In genomic region chr7:127213485-127213884, GRCm38 (mm10) we compare ENCODE assay signal across 10 mouse cellular contexts. TPM values are rescaled to one million over a fixed set of nuclear protein-coding genes. Genes with fewer than 3 reads are reported as not detected.
DNase-seq lines count a peak whose midpoint lies in the region; ATAC-seq and TF ChIP-seq lines count a peak whose summit lies in the region.
"Had no signal": no experiment of that assay in that cellular context is flagged by ENCODE, and none has a peak within 500 bp of the region (broad histone marks: within the 10 kb centered on the region; RNA-seq: fewer than 3 reads in every experiment).

No protein-coding gene starts in this region.

- no peaks in the 10 kb centered on the region for H3K36me3 ChIP-seq in intestine, postnatal 0 days (ENCODE audit: control insufficient read depth, insufficient read depth)
- H3K36me3 ChIP-seq in intestine, embryonic 16.5 days (ENCODE audit: control insufficient read depth, insufficient read depth, low read length), result no peaks in the 10 kb centered on the region
- H3K36me3 ChIP-seq in ES-Bruce4 (ENCODE audit: control insufficient read depth, insufficient read depth, low read length, poor library complexity, severe bottlenecking), result peaks cover 4% of the 10 kb centered on the region; the same call in 1 of the 2 replicates
- H3K36me3 ChIP-seq in lung, postnatal 0 days (ENCODE audit: insufficient read depth, low read length), result no peaks in the 10 kb centered on the region
- H3K36me3 ChIP-seq: embryonic facial prominence, embryonic 12.5 days; neural tube, embryonic 12.5 days had no signal

- 53% methylated on average over 7 of the region's 7 CpGs for whole genome bisulfite sequencing in intestine, postnatal 0 days
- WGBS in intestine, embryonic 16.5 days, result 38% methylated on average over 7 of the region's 7 CpGs
- 35% methylated on average over 7 of the region's 7 CpGs for WGBS in lung, postnatal 0 days

- no peak for TF ChIP-seq EP300 in ES-Bruce4 (IDR thresholded peaks at IDR 0.05; ENCODE audit: insufficient read depth, low read depth, low read length)
- TF ChIP-seq EP300 in lung, postnatal 0 days (IDR thresholded peaks at IDR 0.05), result no peak

- ATAC-seq in intestine, postnatal 0 days, result no peak
- no peak for ATAC-seq in intestine, embryonic 16.5 days
- no peak for ATAC-seq in lung, postnatal 0 days

- DNase-seq in lung, postnatal 0 days (ENCODE audit: low spot score), result peak; percentile 72
- DNase-seq in right cerebral cortex, adult 2 months (ENCODE audit: low spot score in 2 of 2), result no peak
- no peak for DNase-seq in layer of hippocampus, adult 9-11 months
- DNase-seq in adipocyte (ENCODE audit: low spot score), result no peak

- H3K4me1 ChIP-seq in intestine, postnatal 0 days (replicated peaks; ENCODE audit: control insufficient read depth, insufficient read depth, low read length), result 0 out of 2 replicates have a peak, but pooled peaks cover 3% of the 10 kb centered on the region
- peaks cover 7% of the 10 kb centered on the region; the same call in 1 of the 2 replicates for H3K4me1 ChIP-seq in intestine, embryonic 16.5 days (ENCODE audit: control insufficient read depth, insufficient read depth, low read length)
- H3K4me1 ChIP-seq in ES-Bruce4 (ENCODE audit: control insufficient read depth, insufficient read depth, low read length), result peaks cover 1% of the 10 kb centered on the region
- peaks cover 8% of the 10 kb centered on the region for H3K4me1 ChIP-seq in bone marrow macrophage, adult 2 months (ENCODE audit: control insufficient read depth, insufficient read depth, low read length)
- peaks cover 4% of the 10 kb centered on the region; the same call in 1 of the 2 replicates for H3K4me1 ChIP-seq in lung, postnatal 0 days (ENCODE audit: insufficient read depth, low read depth, low read length)

- H3K4me3 ChIP-seq in intestine, postnatal 0 days (ENCODE audit: low read depth, low read length), result no peak overlapping the region
- H3K4me3 ChIP-seq in intestine, embryonic 16.5 days (ENCODE audit: low read length), result no peak overlapping the region
- peak overlapping the region; percentile 61 for H3K4me3 ChIP-seq in ES-Bruce4 (ENCODE audit: low read depth, low read length)
- H3K4me3 ChIP-seq in bone marrow macrophage, adult 2 months (ENCODE audit: insufficient read depth, low read length), result no peak overlapping the region
- H3K4me3 ChIP-seq in lung, postnatal 0 days (ENCODE audit: low read depth, low read length), result no peak overlapping the region
- H3K4me3 ChIP-seq: neural tube, embryonic 12.5 days had no signal

- no peaks in the 10 kb centered on the region for H3K9me3 ChIP-seq in intestine, postnatal 0 days (ENCODE audit: control insufficient read depth)
- no peaks in the 10 kb centered on the region for H3K9me3 ChIP-seq in intestine, embryonic 16.5 days (ENCODE audit: control insufficient read depth, low read length)
- no peaks in the 10 kb centered on the region for H3K9me3 ChIP-seq in ES-Bruce4 (replicated peaks; ENCODE audit: control insufficient read depth, insufficient read depth, low read length, poor library complexity, severe bottlenecking)
- H3K9me3 ChIP-seq in lung, postnatal 0 days (ENCODE audit: low read length), result no peaks in the 10 kb centered on the region
- H3K9me3 ChIP-seq: embryonic facial prominence, embryonic 12.5 days; neural tube, embryonic 12.5 days had no signal

- no peak overlapping the region for H3K4me2 ChIP-seq in intestine, postnatal 0 days (replicated peaks; ENCODE audit: low read depth)
- no peak overlapping the region for H3K4me2 ChIP-seq in intestine, embryonic 16.5 days (ENCODE audit: low read depth, low read length)
- no peak overlapping the region for H3K4me2 ChIP-seq in lung, postnatal 0 days (replicated peaks; ENCODE audit: low read depth, low read length)

- H3K27ac ChIP-seq in intestine, postnatal 0 days (ENCODE audit: low read depth, low read length), result no peak overlapping the region
- H3K27ac ChIP-seq in intestine, embryonic 16.5 days (ENCODE audit: low read length), result no peak overlapping the region
- H3K27ac ChIP-seq in ES-Bruce4 (ENCODE audit: insufficient read depth, low read length), result peak overlapping the region; percentile 98
- no peak overlapping the region for H3K27ac ChIP-seq in bone marrow macrophage, adult 2 months (ENCODE audit: insufficient read depth, low read depth, low read length)
- no peak overlapping the region for H3K27ac ChIP-seq in lung, postnatal 0 days (ENCODE audit: low read length)
- H3K27ac ChIP-seq: embryonic facial prominence, embryonic 12.5 days; neural tube, embryonic 12.5 days had no signal

- H3K27me3 ChIP-seq in intestine, postnatal 0 days (replicated peaks; ENCODE audit: control insufficient read depth, insufficient read depth, low read length), result no peaks in the 10 kb centered on the region
- H3K27me3 ChIP-seq in intestine, embryonic 16.5 days (replicated peaks; ENCODE audit: control insufficient read depth, insufficient read depth, low read length), result no peaks in the 10 kb centered on the region
- no peaks in the 10 kb centered on the region for H3K27me3 ChIP-seq in ES-Bruce4 (ENCODE audit: control insufficient read depth, insufficient read depth, low read length, poor library complexity, severe bottlenecking)
- no peaks in the 10 kb centered on the region for H3K27me3 ChIP-seq in lung, postnatal 0 days (replicated peaks; ENCODE audit: insufficient read depth, low read length)

- peak; percentile 82 for TF ChIP-seq CTCF in intestine, postnatal 0 days (IDR thresholded peaks at IDR 0.05; ENCODE audit: low read depth)
- TF ChIP-seq CTCF in ES-Bruce4 (IDR thresholded peaks at IDR 0.05; ENCODE audit: low read depth, low read length), result peak; percentile 60
- TF ChIP-seq CTCF in bone marrow macrophage, adult 2 months (IDR thresholded peaks at IDR 0.05; ENCODE audit: low read depth, low read length), result peak; percentile 69
- TF ChIP-seq CTCF in lung, postnatal 0 days (IDR thresholded peaks at IDR 0.05), result peak; percentile 74

- no peak for TF ChIP-seq POLR2A in ES-Bruce4 (IDR thresholded peaks at IDR 0.05; ENCODE audit: insufficient read depth, low read length)
- no peak for TF ChIP-seq POLR2A in bone marrow macrophage, adult 2 months (IDR thresholded peaks at IDR 0.05; ENCODE audit: borderline replicate concordance, low read depth, low read length)

- no peak overlapping the region for H3K9ac ChIP-seq in intestine, postnatal 0 days (ENCODE audit: low read depth, low read length)
- no peak overlapping the region for H3K9ac ChIP-seq in intestine, embryonic 16.5 days (ENCODE audit: low read depth, low read length)
- H3K9ac ChIP-seq in ES-Bruce4 (ENCODE audit: low read depth, poor library complexity, severe bottlenecking), result peak overlapping the region; percentile 61
- H3K9ac ChIP-seq in lung, postnatal 0 days (replicated peaks; ENCODE audit: low read depth), result no peak overlapping the region
- H3K9ac ChIP-seq: neural tube, embryonic 12.5 days had no signal

RNA-seq across cellular contexts. Expression of gene Mylpf, which starts 4.8 kb away (rescaled TPM):
- 10.7 and 12.3 TPM in 2 replicates for polyA plus RNA-seq in intestine, postnatal 0 days (2015; fragmentation: Nextera tagmentation; extraction: Ambion mirVana)
- polyA plus RNA-seq in intestine, embryonic 16.5 days (2015; fragmentation: Nextera tagmentation; extraction: Ambion mirVana), result 20.3 and 21.0 TPM in 2 replicates
- 278 and 351 TPM in 2 replicates for polyA plus RNA-seq in ES-Bruce4 (2011; ENCODE audit: insufficient read depth, insufficient read length, low read depth, missing spikeins)
- 3.9 and 6.9 TPM in 2 replicates for polyA plus RNA-seq in bone marrow macrophage, adult 2 months (2012; ENCODE audit: insufficient read depth, insufficient read length, missing spikeins)
- polyA plus RNA-seq in lung, postnatal 0 days (2015; fragmentation: Nextera tagmentation; extraction: Ambion mirVana), result 6.4 and 8.0 TPM in 2 replicates

RNA-seq across cellular contexts. Expression of gene Tbc1d10b, which starts 5.2 kb away (rescaled TPM):
- 15.0 and 17.1 TPM in 2 replicates for polyA plus RNA-seq in intestine, postnatal 0 days (2015; fragmentation: Nextera tagmentation; extraction: Ambion mirVana)
- 15.5 and 18.4 TPM in 2 replicates for polyA plus RNA-seq in intestine, embryonic 16.5 days (2015; fragmentation: Nextera tagmentation; extraction: Ambion mirVana)
- polyA plus RNA-seq in ES-Bruce4 (2011; ENCODE audit: insufficient read depth, insufficient read length, low read depth, missing spikeins), result 42.8 and 55.5 TPM in 2 replicates
- 67.2 and 71.7 TPM in 2 replicates for polyA plus RNA-seq in bone marrow macrophage, adult 2 months (2012; ENCODE audit: insufficient read depth, insufficient read length, missing spikeins)
- polyA plus RNA-seq in lung, postnatal 0 days (2015; fragmentation: Nextera tagmentation; extraction: Ambion mirVana), result 14.4 and 15.0 TPM in 2 replicates

RNA-seq across cellular contexts. Expression of gene Cd2bp2, which starts 17.6 kb away (rescaled TPM):
- polyA plus RNA-seq in intestine, postnatal 0 days (2015; fragmentation: Nextera tagmentation; extraction: Ambion mirVana), result 29.2 and 30.2 TPM in 2 replicates
- 42.2 and 43.3 TPM in 2 replicates for polyA plus RNA-seq in intestine, embryonic 16.5 days (2015; fragmentation: Nextera tagmentation; extraction: Ambion mirVana)
- 98.6 and 120 TPM in 2 replicates for polyA plus RNA-seq in ES-Bruce4 (2011; ENCODE audit: insufficient read depth, insufficient read length, low read depth, missing spikeins)
- 58.0 and 58.5 TPM in 2 replicates for polyA plus RNA-seq in bone marrow macrophage, adult 2 months (2012; ENCODE audit: insufficient read depth, insufficient read length, missing spikeins)
- polyA plus RNA-seq in lung, postnatal 0 days (2015; fragmentation: Nextera tagmentation; extraction: Ambion mirVana), result 28.4 and 29.6 TPM in 2 replicates

RNA-seq across cellular contexts. Expression of gene Zfp553, which starts 19.4 kb away (rescaled TPM):
- polyA plus RNA-seq in intestine, postnatal 0 days (2015; fragmentation: Nextera tagmentation; extraction: Ambion mirVana), result 7.4 and 7.6 TPM in 2 replicates
- 21.6 and 23.6 TPM in 2 replicates for polyA plus RNA-seq in intestine, embryonic 16.5 days (2015; fragmentation: Nextera tagmentation; extraction: Ambion mirVana)
- polyA plus RNA-seq in ES-Bruce4 (2011; ENCODE audit: insufficient read depth, insufficient read length, low read depth, missing spikeins), result 52.1 and 57.0 TPM in 2 replicates
- 6.5 and 6.8 TPM in 2 replicates for polyA plus RNA-seq in bone marrow macrophage, adult 2 months (2012; ENCODE audit: insufficient read depth, insufficient read length, missing spikeins)
- polyA plus RNA-seq in lung, postnatal 0 days (2015; fragmentation: Nextera tagmentation; extraction: Ambion mirVana), result 15.5 and 15.7 TPM in 2 replicates

RNA-seq across cellular contexts. Expression of gene Sept1, which starts 19.4 kb away (rescaled TPM):
- 6.3 and 6.6 TPM in 2 replicates for polyA plus RNA-seq in intestine, postnatal 0 days (2015; fragmentation: Nextera tagmentation; extraction: Ambion mirVana)
- 15.4 and 16.3 TPM in 2 replicates for polyA plus RNA-seq in intestine, embryonic 16.5 days (2015; fragmentation: Nextera tagmentation; extraction: Ambion mirVana)
- 210 and 229 TPM in 2 replicates for polyA plus RNA-seq in ES-Bruce4 (2011; ENCODE audit: insufficient read depth, insufficient read length, low read depth, missing spikeins)
- polyA plus RNA-seq in bone marrow macrophage, adult 2 months (2012; ENCODE audit: insufficient read depth, insufficient read length, missing spikeins), result 2.9 and 5.8 TPM in 2 replicates
- polyA plus RNA-seq in lung, postnatal 0 days (2015; fragmentation: Nextera tagmentation; extraction: Ambion mirVana), result 13.0 TPM in 2 replicates

Comparison
In these comparisons a context has a peak if more than half of its experiments do, and no peak if none do; other contexts are left out.
1. RNA of gene Mylpf, which starts 4.8 kb away (polyA plus RNA-seq): 278 to 351 TPM in ES-Bruce4; 20.3 to 21.0 TPM in intestine, embryonic 16.5 days, 10.7 to 12.3 TPM in intestine, postnatal 0 days, 3.9 to 6.9 TPM in bone marrow macrophage, adult 2 months and 6.4 to 8.0 TPM in lung, postnatal 0 days; every median in the first group is over 10 times any median in the second.
2. Peak in every context shown above with its lines, with median percentiles within 50 percentile points of each other: CTCF ChIP-seq.